Mouse (Mus musculus) monocyte, adult 2 months (primary cell): Measurements from ENCODE around the gene Inip.

Experiments used
- DNase-seq, 2 experiments: peaks; one replicate each; pipeline ENCODE4 v3.0.0; 2022; ENCODE audit warnings: low spot score in 2 of 2, low read depth in 1 of 2

Gene Inip

GRCm38 (mm10) chr4:59777828-59778227 lies 23.6 kb downstream of the Inip start:
- no peak for DNase-seq

- no peak for DNase-seq
Observed at GRCm38 (mm10) chr4:59772171-59772879, 29.1 kb downstream of the Inip start.

GRCm38 (mm10) chr4:59767717-59768116 lies 33.7 kb downstream of the Inip start:
- DNase-seq, result no peak

GRCm38 (mm10) chr4:59765385-59766005 lies 35.9 kb downstream of the Inip start:
- no peak for DNase-seq

GRCm38 (mm10) chr4:59764950-59765349 lies 36.4 kb downstream of the Inip start:
- DNase-seq, result no peak

GRCm38 (mm10) chr4:59761365-59761729 lies 40.0 kb downstream of the Inip start:
- DNase-seq, result no peak

GRCm38 (mm10) chr4:59760636-59761364 lies 40.6 kb downstream of the Inip start:
- DNase-seq, result no peak

GRCm38 (mm10) chr4:59760016-59760415 lies 41.4 kb downstream of the Inip start:
- DNase-seq, result no peak

GRCm38 (mm10) chr4:59757452-59758435 lies 43.6 kb downstream of the Inip start:
- DNase-seq, result no peak

- DNase-seq, result no peak
Observed at GRCm38 (mm10) chr4:59756332-59757082, 44.9 kb downstream of the Inip start.

- no peak for DNase-seq
Observed at GRCm38 (mm10) chr4:59753491-59754140, 47.8 kb downstream of the Inip start.

- DNase-seq, result no peak
Observed at GRCm38 (mm10) chr4:59739882-59740281, 61.5 kb downstream of the Inip start.

GRCm38 (mm10) chr4:59739321-59739720 lies 62.1 kb downstream of the Inip start:
- no peak for DNase-seq

GRCm38 (mm10) chr4:59731544-59731943 lies 69.8 kb downstream of the Inip start:
- DNase-seq, result no peak

GRCm38 (mm10) chr4:59728839-59729238 lies 72.5 kb downstream of the Inip start:
- no peak for DNase-seq

- DNase-seq, result no peak
Observed at GRCm38 (mm10) chr4:59727878-59728261, 73.5 kb downstream of the Inip start.

- DNase-seq, result no peak
Observed at GRCm38 (mm10) chr4:59727187-59727877, 74.1 kb downstream of the Inip start.

GRCm38 (mm10) chr4:59726501-59726900 lies 74.9 kb downstream of the Inip start:
- no peak for DNase-seq

- DNase-seq, result no peak
Observed at GRCm38 (mm10) chr4:59725579-59725978, 75.8 kb downstream of the Inip start.
